Mouse (Mus musculus): ENCODE measurements around the gene Pla2g2c. TPM values are rescaled to one million over a fixed set of nuclear protein-coding genes. Genes with fewer than 3 reads are reported as not detected.

Pla2g2c gene
- polyA plus RNA-seq (2012; rRNA removed) = 0.22 and 0.33 TPM in 2 replicates

DNA sequence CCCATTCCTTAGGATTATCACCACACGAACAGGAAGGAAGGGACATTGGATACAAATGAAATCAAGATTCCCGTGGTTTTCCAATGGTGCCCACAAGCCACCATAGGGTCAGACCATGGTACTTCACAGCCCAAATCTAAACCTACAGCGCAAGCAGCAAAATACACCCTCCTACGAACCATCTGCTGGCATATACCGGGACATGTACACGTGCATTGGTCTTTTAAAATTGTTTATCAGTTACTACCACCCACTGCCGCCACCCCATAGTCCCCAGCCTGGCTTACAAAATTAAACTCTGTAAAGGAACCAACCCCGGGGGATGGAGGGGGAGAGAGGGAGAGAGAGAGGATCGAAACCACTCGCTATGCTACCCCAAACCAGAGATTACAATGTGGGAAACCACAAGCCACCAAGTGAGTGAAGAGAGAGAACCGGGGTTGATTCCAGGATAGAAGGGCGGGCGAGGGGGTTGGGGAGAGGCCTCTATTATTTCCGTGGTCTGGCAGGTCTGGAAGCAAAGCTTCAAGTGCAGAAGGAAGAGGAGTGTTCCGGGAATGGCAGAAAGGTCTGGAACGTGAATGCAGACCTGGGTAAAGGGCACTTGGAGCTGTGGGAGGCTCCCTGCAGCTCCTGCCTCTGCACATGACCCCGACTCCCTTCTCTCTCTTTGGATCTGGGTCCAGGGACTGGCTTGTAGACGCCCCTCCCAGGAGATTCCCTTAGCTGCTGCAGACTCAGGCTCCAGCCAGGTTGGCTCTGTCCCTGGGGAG is at the start of gene Pla2g2c:
Pla2g2c (plus strand) TSS at position 439 of the 773 bp plus-strand sequence.
- no peak for TF ChIP-seq CTCF (IDR thresholded peaks at IDR 0.05; ENCODE audit: borderline replicate concordance, insufficient read depth, low read depth, low read length)
- no peak for TF ChIP-seq POLR2A (IDR thresholded peaks at IDR 0.05; ENCODE audit: borderline replicate concordance, insufficient read depth, low read length)
- Histone ChIP-seq H3K4me3 (replicated peaks; ENCODE audit: insufficient read depth, low read depth, low read length) (peak within 1 kb of the TSS; percentile 11), H3K27ac (ENCODE audit: insufficient read depth, low read length) (no peak within 1 kb of the TSS), H3K27me3 (ENCODE audit: control insufficient read depth, insufficient read depth, low read length) (no peaks in the 10 kb centered on the region), H3K4me1 (ENCODE audit: control insufficient read depth, insufficient read depth, low read length) (peaks cover 16% of the 10 kb centered on the region)
- DNase-seq = no peak
- whole genome bisulfite sequencing = 68% methylated on average over 18 of the region's 18 CpGs

DNA sequence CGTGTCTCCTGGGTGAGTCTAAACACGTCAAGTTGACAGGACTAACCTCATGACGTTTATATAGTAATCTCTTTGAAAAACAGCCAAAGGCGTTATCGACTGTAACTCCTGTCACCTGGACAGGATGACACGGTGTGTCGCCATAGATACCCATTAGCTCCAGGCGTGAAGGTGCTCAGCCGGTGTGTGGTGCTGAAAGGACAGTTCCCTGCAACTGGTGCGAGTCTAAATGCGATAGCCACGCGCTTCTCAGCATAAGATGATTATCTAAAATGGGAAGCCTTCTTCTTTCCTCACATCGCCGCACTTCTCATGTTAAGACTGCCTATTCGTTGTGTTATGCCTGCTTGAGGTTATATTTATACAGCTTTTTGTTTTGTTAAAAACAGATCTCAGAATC is 48.1 kb upstream of the Pla2g2c start:
- DNase-seq = no peak
- no peaks in the 10 kb centered on the region for H3K4me1 ChIP-seq (ENCODE audit: control insufficient read depth, insufficient read depth, low read length)
- no peak overlapping the region for H3K27ac ChIP-seq (ENCODE audit: insufficient read depth, low read length)
- WGBS = 23% methylated on average over 16 of the region's 16 CpGs
- H3K27me3 ChIP-seq (ENCODE audit: control insufficient read depth, insufficient read depth, low read length) = no peaks in the 10 kb centered on the region
- TF ChIP-seq POLR2A (IDR thresholded peaks at IDR 0.05; ENCODE audit: borderline replicate concordance, insufficient read depth, low read length) (no peak), CTCF (IDR thresholded peaks at IDR 0.05; ENCODE audit: borderline replicate concordance, insufficient read depth, low read depth, low read length) (no peak)
- H3K4me3 ChIP-seq (replicated peaks; ENCODE audit: insufficient read depth, low read depth, low read length) = no peak overlapping the region

DNA sequence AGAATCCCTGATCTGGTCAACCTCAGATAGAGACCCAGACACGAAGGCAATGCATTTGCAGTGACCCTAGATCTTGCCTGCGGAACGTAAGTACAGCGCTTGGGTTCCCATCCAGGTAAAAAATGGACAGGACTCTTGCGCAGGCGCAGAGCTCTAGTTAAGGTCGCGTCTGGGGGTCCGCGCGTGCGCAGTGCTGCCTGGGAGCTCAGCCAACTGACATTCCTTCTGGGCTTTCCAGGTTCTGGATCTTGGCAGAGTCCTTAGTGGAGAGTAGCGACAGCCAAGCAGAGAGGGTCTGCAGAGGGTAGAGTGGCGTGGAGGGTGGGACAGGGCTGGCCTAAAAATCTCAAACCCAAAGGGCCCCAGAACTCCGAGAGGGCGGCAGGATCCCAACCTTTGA is 47.0 kb upstream of the Pla2g2c start:
- H3K27ac ChIP-seq (ENCODE audit: insufficient read depth, low read length) = no peak overlapping the region
- H3K27me3 ChIP-seq (ENCODE audit: control insufficient read depth, insufficient read depth, low read length) = no peaks in the 10 kb centered on the region
- WGBS = 6% methylated on average over 16 of the region's 16 CpGs
- peak overlapping the region; percentile 43 for H3K4me3 ChIP-seq (replicated peaks; ENCODE audit: insufficient read depth, low read depth, low read length)
- TF ChIP-seq CTCF (IDR thresholded peaks at IDR 0.05; ENCODE audit: borderline replicate concordance, insufficient read depth, low read depth, low read length) (no peak), POLR2A (IDR thresholded peaks at IDR 0.05; ENCODE audit: borderline replicate concordance, insufficient read depth, low read length) (no peak)
- peak; percentile 80 for DNase-seq
- no peaks in the 10 kb centered on the region for H3K4me1 ChIP-seq (ENCODE audit: control insufficient read depth, insufficient read depth, low read length)

DNA sequence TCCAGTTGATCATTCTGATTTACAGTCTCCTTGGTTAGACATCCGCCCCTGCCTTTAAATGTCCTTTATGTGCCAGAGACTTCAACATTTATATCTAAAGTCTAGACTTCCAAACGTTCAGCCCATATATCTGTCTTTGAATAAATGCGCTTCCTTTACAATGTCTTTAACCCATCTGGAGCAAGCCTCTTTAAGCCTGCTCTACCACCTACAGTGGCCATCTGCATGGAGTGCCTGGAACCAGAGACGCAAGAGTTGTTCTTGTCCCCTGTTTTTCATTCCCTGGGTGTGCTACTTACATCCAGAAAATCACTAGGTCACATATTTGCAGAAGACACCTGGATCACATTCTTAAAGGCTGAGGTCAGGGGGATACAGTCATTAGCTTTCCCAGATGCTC is 44.5 kb upstream of the Pla2g2c start:
- Histone ChIP-seq H3K4me1 (ENCODE audit: control insufficient read depth, insufficient read depth, low read length) (no peaks in the 10 kb centered on the region), H3K4me3 (replicated peaks; ENCODE audit: insufficient read depth, low read depth, low read length) (no peak overlapping the region), H3K27me3 (ENCODE audit: control insufficient read depth, insufficient read depth, low read length) (no peaks in the 10 kb centered on the region), H3K27ac (ENCODE audit: insufficient read depth, low read length) (no peak overlapping the region)
- DNase-seq = no peak
- TF ChIP-seq POLR2A (IDR thresholded peaks at IDR 0.05; ENCODE audit: borderline replicate concordance, insufficient read depth, low read length) = no peak
- no peak for TF ChIP-seq CTCF (IDR thresholded peaks at IDR 0.05; ENCODE audit: borderline replicate concordance, insufficient read depth, low read depth, low read length)
- 76% methylated on average over 4 of the region's 4 CpGs for WGBS

DNA sequence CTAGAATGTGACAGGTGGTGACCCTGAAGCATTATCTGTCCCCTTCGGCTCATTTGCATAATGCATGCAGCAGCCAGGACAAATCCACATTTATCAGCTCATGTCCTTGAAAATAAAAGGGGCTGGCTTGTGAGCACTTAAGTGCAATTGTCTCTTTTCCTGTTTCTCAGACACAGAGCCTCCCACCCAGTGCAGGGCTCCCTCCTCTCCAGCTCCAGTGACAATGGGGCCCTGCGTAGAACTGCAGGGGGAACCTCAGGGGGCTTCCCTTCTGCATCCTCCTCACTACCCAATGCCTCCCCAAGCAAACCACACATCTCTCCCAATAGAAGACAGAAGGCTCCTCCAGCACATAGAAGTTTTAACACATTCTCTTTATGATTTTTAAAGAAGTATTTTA is 41.8 kb upstream of the Pla2g2c start:
- no peak overlapping the region for H3K27ac ChIP-seq (ENCODE audit: insufficient read depth, low read length)
- no peaks in the 10 kb centered on the region for H3K4me1 ChIP-seq (ENCODE audit: control insufficient read depth, insufficient read depth, low read length)
- no peak for DNase-seq
- no peak overlapping the region for H3K4me3 ChIP-seq (replicated peaks; ENCODE audit: insufficient read depth, low read depth, low read length)
- 74% methylated on average over 2 of the region's 2 CpGs for WGBS
- H3K27me3 ChIP-seq (ENCODE audit: control insufficient read depth, insufficient read depth, low read length) = no peaks in the 10 kb centered on the region
- TF ChIP-seq CTCF (IDR thresholded peaks at IDR 0.05; ENCODE audit: borderline replicate concordance, insufficient read depth, low read depth, low read length) = no peak
- TF ChIP-seq POLR2A (IDR thresholded peaks at IDR 0.05; ENCODE audit: borderline replicate concordance, insufficient read depth, low read length) = no peak

DNA sequence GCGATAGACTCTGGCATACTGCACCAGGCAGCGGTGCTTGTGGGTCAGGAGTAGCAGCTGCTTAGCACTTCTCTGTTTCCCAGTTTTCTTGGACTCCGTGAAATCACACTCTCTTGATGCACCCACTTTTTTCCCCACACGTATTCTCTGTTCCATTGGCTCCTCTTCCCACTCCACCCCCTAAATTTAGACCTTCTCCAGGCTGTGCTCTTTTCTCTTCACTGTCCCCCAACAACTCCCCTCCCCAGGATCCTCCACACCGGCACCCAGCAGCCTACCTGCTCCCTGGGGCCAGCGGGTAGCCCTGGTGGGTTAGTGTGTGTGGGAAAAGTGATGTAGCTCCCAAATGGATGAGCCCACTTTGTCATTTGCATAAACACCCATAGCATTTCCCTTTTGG is 38.8 kb upstream of the Pla2g2c start:
- no peak overlapping the region for H3K27ac ChIP-seq (ENCODE audit: insufficient read depth, low read length)
- H3K4me3 ChIP-seq (replicated peaks; ENCODE audit: insufficient read depth, low read depth, low read length) = no peak overlapping the region
- no peak for DNase-seq
- TF ChIP-seq POLR2A (IDR thresholded peaks at IDR 0.05; ENCODE audit: borderline replicate concordance, insufficient read depth, low read length) (no peak), CTCF (IDR thresholded peaks at IDR 0.05; ENCODE audit: borderline replicate concordance, insufficient read depth, low read depth, low read length) (no peak)
- 60% methylated on average over 6 of the region's 6 CpGs for WGBS
- no peaks in the 10 kb centered on the region for H3K4me1 ChIP-seq (ENCODE audit: control insufficient read depth, insufficient read depth, low read length)
- no peaks in the 10 kb centered on the region for H3K27me3 ChIP-seq (ENCODE audit: control insufficient read depth, insufficient read depth, low read length)

DNA sequence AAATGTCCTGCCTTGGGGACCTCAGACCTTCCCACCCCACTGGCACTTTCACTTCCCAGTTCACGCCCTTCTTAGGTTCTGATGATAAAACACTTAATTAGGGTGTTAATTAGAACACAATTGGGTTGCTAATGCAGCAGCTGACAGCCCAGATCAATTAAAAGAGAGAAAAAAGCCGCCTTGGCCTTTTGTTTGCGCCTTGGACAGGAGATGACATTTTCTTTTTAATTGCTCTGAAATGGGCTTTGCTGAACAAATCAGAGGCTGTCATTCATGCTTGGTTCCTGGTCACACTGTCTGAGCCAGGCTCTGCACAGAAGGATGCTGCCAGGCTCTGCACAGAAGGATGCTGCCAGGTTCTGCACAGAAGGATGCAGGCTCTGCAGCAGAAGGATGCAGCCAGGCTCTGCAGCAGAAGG is 35.5 kb upstream of the Pla2g2c start:
- 49% methylated on average over 3 of the region's 3 CpGs for WGBS
- TF ChIP-seq CTCF (IDR thresholded peaks at IDR 0.05; ENCODE audit: borderline replicate concordance, insufficient read depth, low read depth, low read length) = no peak
- no peak for TF ChIP-seq POLR2A (IDR thresholded peaks at IDR 0.05; ENCODE audit: borderline replicate concordance, insufficient read depth, low read length)
- DNase-seq = no peak
- no peak overlapping the region for H3K27ac ChIP-seq (ENCODE audit: insufficient read depth, low read length)
- no peaks in the 10 kb centered on the region for H3K27me3 ChIP-seq (ENCODE audit: control insufficient read depth, insufficient read depth, low read length)
- H3K4me3 ChIP-seq (replicated peaks; ENCODE audit: insufficient read depth, low read depth, low read length) = no peak overlapping the region
- no peaks in the 10 kb centered on the region for H3K4me1 ChIP-seq (ENCODE audit: control insufficient read depth, insufficient read depth, low read length)

DNA sequence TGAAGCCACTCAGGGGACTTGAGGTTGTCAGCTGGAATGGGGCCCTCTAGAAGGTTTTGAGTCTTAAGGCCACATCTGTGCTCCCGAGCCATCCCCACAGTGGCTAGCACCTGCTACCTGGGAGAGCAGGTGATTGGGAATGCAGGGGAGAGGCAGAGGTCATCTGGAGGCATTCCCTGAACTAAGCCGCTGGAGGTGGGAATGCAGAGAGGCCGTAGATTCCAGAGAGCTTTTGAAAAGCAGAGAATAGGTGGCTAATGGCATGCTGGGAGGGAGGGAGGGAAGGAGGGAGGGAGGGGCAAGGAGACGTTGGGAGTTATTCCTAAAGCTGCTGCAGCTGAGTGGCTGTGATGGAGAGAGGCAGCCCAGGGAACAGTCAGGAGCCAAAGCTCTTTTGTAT is 34.0 kb upstream of the Pla2g2c start:
- Histone ChIP-seq H3K27me3 (ENCODE audit: control insufficient read depth, insufficient read depth, low read length) (no peaks in the 10 kb centered on the region), H3K27ac (ENCODE audit: insufficient read depth, low read length) (no peak overlapping the region), H3K4me3 (replicated peaks; ENCODE audit: insufficient read depth, low read depth, low read length) (no peak overlapping the region), H3K4me1 (ENCODE audit: control insufficient read depth, insufficient read depth, low read length) (no peaks in the 10 kb centered on the region)
- 59% methylated on average over 4 of the region's 4 CpGs for WGBS
- TF ChIP-seq POLR2A (IDR thresholded peaks at IDR 0.05; ENCODE audit: borderline replicate concordance, insufficient read depth, low read length) (no peak), CTCF (IDR thresholded peaks at IDR 0.05; ENCODE audit: borderline replicate concordance, insufficient read depth, low read depth, low read length) (no peak)
- DNase-seq = no peak

Data from cerebellum, adult 2 months (tissue).